Mouse (Mus musculus) intestine, embryonic 15.5 days (tissue): ENCODE data around the gene Rgs21. TPM values are rescaled to one million over a fixed set of nuclear protein-coding genes. Genes with fewer than 3 reads are reported as not detected.

Experiments used
- ATAC-seq: fragments of 200-750 bp; cut with Nextera tagmentation; 2 replicates; pipeline ENCODE4 v1.8.0; 2017; ENCODE audit warnings: moderate TSS enrichment, moderate library complexity
- H3K27ac ChIP-seq: fragments of 300-500 bp; sonication (generic); 2 replicates; pipeline ENCODE4 v1.5.1; 2015; ENCODE audit warnings: mild to moderate bottlenecking, inconsistent platforms
- H3K27me3 ChIP-seq: fragments of 300-500 bp; sonication (generic); replicated peaks from 2 replicates; pipeline ENCODE4 v1.6.1; 2015; ENCODE audit warnings: inconsistent platforms
- H3K36me3 ChIP-seq: fragments of 300-500 bp; sonication (generic); 2 replicates; pipeline ENCODE4 v1.6.1; 2015; ENCODE audit warnings: inconsistent platforms
- H3K4me1 ChIP-seq: fragments of 300-500 bp; sonication (generic); replicated peaks from 2 replicates; pipeline ENCODE4 v1.6.1; 2015; ENCODE audit warnings: inconsistent platforms
- H3K4me2 ChIP-seq: fragments of 300-500 bp; sonication (generic); replicated peaks from 2 replicates; pipeline ENCODE4 v1.6.1; 2015; ENCODE audit warnings: mild to moderate bottlenecking, inconsistent platforms
- H3K4me3 ChIP-seq: fragments of 300-500 bp; sonication (generic); replicated peaks from 2 replicates; pipeline ENCODE4 v1.5.1; 2015; ENCODE audit warnings: inconsistent platforms
- H3K9ac ChIP-seq: fragments of 300-500 bp; sonication (generic); 2 replicates; pipeline ENCODE4 v1.6.1; 2015; ENCODE audit warnings: inconsistent platforms
- H3K9me3 ChIP-seq: fragments of 300-500 bp; sonication (generic); 2 replicates; pipeline ENCODE4 v1.6.1; 2016; ENCODE audit warnings: inconsistent platforms
- WGBS: fragments of 180-500 bp; shearing (Covaris S2); methylation state at CpG from one replicate; pipeline ENCODE4 v1.1.7; 2015; 5-methylcytosine and 5-hydroxymethylcytosine counted together
- polyA plus RNA-seq: library from polyadenylated mRNA; unstranded; fragments of >200 nt; fragmentation: Nextera tagmentation; extraction: Ambion mirVana; gene quantifications from 2 replicates; pipeline ENCODE4 v1.2.1, GENCODE M21; 2015

Rgs21 gene
- not detected in 2 replicates for polyA plus RNA-seq

- H3K4me3 ChIP-seq = no peak within 1 kb of the TSS
- no peak for ATAC-seq
- WGBS = 47% methylated on average over 3 of the region's 3 CpGs
- H3K4me1 ChIP-seq = no peaks in the 10 kb centered on the region
- H3K9ac ChIP-seq = no peak within 1 kb of the TSS
- H3K36me3 ChIP-seq = no peaks in the 10 kb centered on the region
- no peaks in the 10 kb centered on the region for H3K9me3 ChIP-seq
- no peak within 1 kb of the TSS for H3K4me2 ChIP-seq
- no peak within 1 kb of the TSS for H3K27ac ChIP-seq
- H3K27me3 ChIP-seq = no peaks in the 10 kb centered on the region
Measured at GRCm38 (mm10) chr1:144567567-144567966, at the start of gene Rgs21. Gene Rgs21 (minus strand): TSS chr1:144567667.

GRCm38 (mm10) chr1:144604071-144604470, 36.6 kb upstream of the Rgs21 start:
- Histone ChIP-seq H3K9me3 (no peaks in the 10 kb centered on the region), H3K4me2 (no peak overlapping the region), H3K36me3 (no peaks in the 10 kb centered on the region), H3K27ac (no peak overlapping the region), H3K4me1 (no peaks in the 10 kb centered on the region), H3K4me3 (no peak overlapping the region), H3K27me3 (no peaks in the 10 kb centered on the region), H3K9ac (no peak overlapping the region)
- WGBS = 90% methylated on average over 1 of the region's 1 CpGs
- ATAC-seq = no peak

- Histone ChIP-seq H3K4me3 (no peak overlapping the region), H3K9me3 (no peaks in the 10 kb centered on the region), H3K4me1 (no peaks in the 10 kb centered on the region), H3K9ac (no peak overlapping the region), H3K27me3 (no peaks in the 10 kb centered on the region), H3K27ac (no peak overlapping the region), H3K4me2 (no peak overlapping the region), H3K36me3 (no peaks in the 10 kb centered on the region)
- 65% methylated on average over 2 of the region's 2 CpGs for WGBS
- no peak for ATAC-seq
Measured at GRCm38 (mm10) chr1:144602987-144603386, 35.5 kb upstream of the Rgs21 start.

- H3K36me3 ChIP-seq = no peaks in the 10 kb centered on the region
- H3K27ac ChIP-seq = no peak overlapping the region
- no peak for ATAC-seq
- H3K4me1 ChIP-seq = no peaks in the 10 kb centered on the region
- no peak overlapping the region for H3K4me3 ChIP-seq
- no peaks in the 10 kb centered on the region for H3K9me3 ChIP-seq
- H3K4me2 ChIP-seq = no peak overlapping the region
- H3K9ac ChIP-seq = no peak overlapping the region
- 68% methylated on average over 1 of the region's 1 CpGs for WGBS
- H3K27me3 ChIP-seq = no peaks in the 10 kb centered on the region
Measured at GRCm38 (mm10) chr1:144579321-144579720, 11.9 kb upstream of the Rgs21 start.

- Histone ChIP-seq H3K9ac (no peak overlapping the region), H3K27ac (no peak overlapping the region), H3K27me3 (no peaks in the 10 kb centered on the region), H3K36me3 (no peaks in the 10 kb centered on the region), H3K9me3 (no peaks in the 10 kb centered on the region), H3K4me2 (no peak overlapping the region), H3K4me3 (no peak overlapping the region), H3K4me1 (no peaks in the 10 kb centered on the region)
- no peak for ATAC-seq
- 88% methylated on average over 2 of the region's 2 CpGs for whole genome bisulfite sequencing
Measured at GRCm38 (mm10) chr1:144572972-144573371, 5.5 kb upstream of the Rgs21 start.

GRCm38 (mm10) chr1:144569905-144570304, 2.4 kb upstream of the Rgs21 start:
- H3K4me2 ChIP-seq = no peak overlapping the region
- no peak overlapping the region for H3K9ac ChIP-seq
- no peak overlapping the region for H3K4me3 ChIP-seq
- WGBS = 87% methylated on average over 3 of the region's 3 CpGs
- H3K27ac ChIP-seq = no peak overlapping the region
- no peaks in the 10 kb centered on the region for H3K9me3 ChIP-seq
- no peaks in the 10 kb centered on the region for H3K36me3 ChIP-seq
- ATAC-seq = no peak
- no peaks in the 10 kb centered on the region for H3K27me3 ChIP-seq
- H3K4me1 ChIP-seq = no peaks in the 10 kb centered on the region

GRCm38 (mm10) chr1:144545142-144545541, 22.3 kb downstream of the Rgs21 start:
- H3K4me2 ChIP-seq = no peak overlapping the region
- no peak overlapping the region for H3K4me3 ChIP-seq
- no peak for ATAC-seq
- no peaks in the 10 kb centered on the region for H3K4me1 ChIP-seq
- H3K9me3 ChIP-seq = no peaks in the 10 kb centered on the region
- no peaks in the 10 kb centered on the region for H3K36me3 ChIP-seq
- H3K27ac ChIP-seq = no peak overlapping the region
- H3K27me3 ChIP-seq = no peaks in the 10 kb centered on the region
- no peak overlapping the region for H3K9ac ChIP-seq
- WGBS = 71% methylated on average over 4 of the region's 4 CpGs

GRCm38 (mm10) chr1:144544497-144544961, 22.9 kb downstream of the Rgs21 start:
- ATAC-seq = no peak
- H3K4me1 ChIP-seq = no peaks in the 10 kb centered on the region
- H3K4me2 ChIP-seq = no peak overlapping the region

GRCm38 (mm10) chr1:144531746-144532145, 35.7 kb downstream of the Rgs21 start:
- Histone ChIP-seq H3K4me3 (no peak overlapping the region), H3K27me3 (no peaks in the 10 kb centered on the region), H3K4me2 (no peak overlapping the region), H3K4me1 (no peaks in the 10 kb centered on the region), H3K9me3 (no peaks in the 10 kb centered on the region), H3K27ac (no peak overlapping the region), H3K9ac (no peak overlapping the region), H3K36me3 (no peaks in the 10 kb centered on the region)
- ATAC-seq = no peak
- 88% methylated on average over 1 of the region's 1 CpGs for whole genome bisulfite sequencing

More at GRCm38 (mm10) chr1:144544497-144544961, 22.9 kb downstream of the Rgs21 start:
- Histone ChIP-seq H3K9me3 (no peaks in the 10 kb centered on the region), H3K27ac (no peak overlapping the region), H3K4me3 (no peak overlapping the region), H3K9ac (no peak overlapping the region), H3K36me3 (no peaks in the 10 kb centered on the region), H3K27me3 (no peaks in the 10 kb centered on the region)
- 72% methylated on average over 6 of the region's 6 CpGs for WGBS

- Histone ChIP-seq H3K4me3 (no peak overlapping the region), H3K4me2 (no peak overlapping the region), H3K27ac (no peak overlapping the region), H3K36me3 (no peaks in the 10 kb centered on the region), H3K27me3 (no peaks in the 10 kb centered on the region), H3K9me3 (no peaks in the 10 kb centered on the region), H3K9ac (no peak overlapping the region), H3K4me1 (no peaks in the 10 kb centered on the region)
- ATAC-seq = no peak
- 68% methylated on average over 5 of the region's 5 CpGs for WGBS
Measured at GRCm38 (mm10) chr1:144517878-144518426, 49.5 kb downstream of the Rgs21 start.

- Histone ChIP-seq H3K4me1 (no peaks in the 10 kb centered on the region), H3K27me3 (no peaks in the 10 kb centered on the region), H3K4me3 (no peak overlapping the region), H3K27ac (no peak overlapping the region), H3K36me3 (no peaks in the 10 kb centered on the region), H3K9ac (no peak overlapping the region), H3K9me3 (no peaks in the 10 kb centered on the region), H3K4me2 (no peak overlapping the region)
- ATAC-seq = no peak
- 45% methylated on average over 1 of the region's 1 CpGs for WGBS
Measured at GRCm38 (mm10) chr1:144502241-144502640, 65.2 kb downstream of the Rgs21 start.

GRCm38 (mm10) chr1:144500423-144500822, 67.0 kb downstream of the Rgs21 start:
- no peak overlapping the region for H3K9ac ChIP-seq
- no peak overlapping the region for H3K27ac ChIP-seq
- no peak for ATAC-seq
- WGBS = 91% methylated on average over 4 of the region's 4 CpGs
- no peaks in the 10 kb centered on the region for H3K27me3 ChIP-seq
- H3K9me3 ChIP-seq = no peaks in the 10 kb centered on the region
- no peak overlapping the region for H3K4me2 ChIP-seq
- H3K4me1 ChIP-seq = no peaks in the 10 kb centered on the region
- no peaks in the 10 kb centered on the region for H3K36me3 ChIP-seq
- H3K4me3 ChIP-seq = no peak overlapping the region

- Histone ChIP-seq H3K4me3 (no peak overlapping the region), H3K4me1 (no peaks in the 10 kb centered on the region), H3K9ac (no peak overlapping the region), H3K27ac (no peak overlapping the region), H3K36me3 (no peaks in the 10 kb centered on the region), H3K9me3 (no peaks in the 10 kb centered on the region), H3K27me3 (no peaks in the 10 kb centered on the region), H3K4me2 (no peak overlapping the region)
- no peak for ATAC-seq
- WGBS = 89% methylated on average over 1 of the region's 1 CpGs
Measured at GRCm38 (mm10) chr1:144499719-144500118, 67.7 kb downstream of the Rgs21 start.
